Mouse (Mus musculus) ES-Bruce4 (cell line): ENCODE data around the gene Pcnx.
"Not testable (repeated sequence)": the region's sequence is repeated elsewhere in the genome, so short reads cannot be mapped to it uniquely, and the experiment has no call there.

Source experiments
- CTCF ChIP-seq: IDR thresholded peaks from one replicate; pipeline ENCODE4 v1.8.1; 2011; ENCODE audit warnings: low read depth, low read length
- POLR2A ChIP-seq: IDR thresholded peaks from one replicate; pipeline ENCODE4 v1.8.1; 2011; ENCODE audit warnings: low read length; ENCODE audit not compliant: insufficient read depth

DNA sequence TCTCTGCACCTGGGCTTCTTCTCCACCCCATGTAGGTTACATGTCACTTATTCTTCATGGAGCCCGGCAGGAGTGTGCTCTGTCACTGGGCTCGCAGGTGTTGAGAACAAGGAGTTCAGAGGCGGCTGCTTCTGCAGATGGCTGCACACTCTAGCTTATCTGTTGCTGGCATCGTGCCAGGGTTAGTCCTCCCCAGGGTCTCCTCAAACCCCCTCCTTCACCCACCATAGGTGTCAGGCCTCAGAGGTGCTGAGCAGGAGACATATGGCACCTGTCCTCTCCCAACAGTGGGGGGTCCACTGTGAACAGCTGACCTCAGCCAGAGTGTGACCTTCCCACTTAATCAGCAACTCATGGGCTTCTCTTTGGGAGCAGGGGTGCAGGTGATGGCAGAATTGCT is 184.3 kb downstream of the Pcnx start:
- TF ChIP-seq CTCF, POLR2A: not testable (repeated sequence)
